Mouse (Mus musculus) lung, postnatal 0 days (tissue): ENCODE results near the gene Cd72. TPM values are rescaled to one million over a fixed set of nuclear protein-coding genes. Genes with fewer than 3 reads are reported as not detected.

Experiments
- ATAC-seq: fragments of 200-750 bp; cut with Nextera tagmentation; 2 replicates; pipeline ENCODE4 v1.8.0; 2017; ENCODE audit warnings: moderate library complexity
- DNase-seq: peaks from one replicate; pipeline ENCODE4 v3.0.0-alpha.2; 2016; ENCODE audit warnings: low spot score
- H3K27ac ChIP-seq: fragments of 300-500 bp; sonication (generic); 2 replicates; pipeline ENCODE4 v1.5.1; 2014; ENCODE audit warnings: antibody characterized with exemption, mild to moderate bottlenecking, low read length, mixed read lengths
- H3K27me3 ChIP-seq: fragments of 300-500 bp; sonication (generic); replicated peaks from 2 replicates; pipeline ENCODE4 v1.6.1; 2014; ENCODE audit warnings: low read length, mixed read lengths; ENCODE audit not compliant: insufficient read depth
- H3K36me3 ChIP-seq: fragments of 300-500 bp; sonication (generic); 2 replicates; pipeline ENCODE4 v1.6.1; 2014; ENCODE audit warnings: low read length, mixed read lengths; ENCODE audit not compliant: insufficient read depth
- H3K4me1 ChIP-seq: fragments of 300-500 bp; sonication (generic); 2 replicates; pipeline ENCODE4 v1.6.1; 2014; ENCODE audit warnings: antibody characterized with exemption, low read depth, low read length, mixed read lengths; ENCODE audit not compliant: insufficient read depth
- H3K4me2 ChIP-seq: fragments of 300-500 bp; sonication (generic); replicated peaks from 2 replicates; pipeline ENCODE4 v1.6.1; 2014; ENCODE audit warnings: low read depth, mild to moderate bottlenecking, low read length, moderate library complexity, mixed read lengths
- H3K4me3 ChIP-seq: fragments of 300-500 bp; sonication (generic); 2 replicates; pipeline ENCODE4 v1.5.1; 2014; ENCODE audit warnings: low read depth, low read length
- H3K9ac ChIP-seq: fragments of 300-500 bp; sonication (generic); replicated peaks from 2 replicates; pipeline ENCODE4 v1.6.1; 2014; ENCODE audit warnings: low read depth, mild to moderate bottlenecking
- H3K9me3 ChIP-seq: fragments of 300-500 bp; sonication (generic); 2 replicates; pipeline ENCODE4 v1.6.1; 2016; ENCODE audit warnings: low read length, mixed read lengths
- CTCF ChIP-seq: IDR thresholded peaks from 2 replicates; pipeline ENCODE4 v1.5.1; 2016; ENCODE audit warnings: antibody characterized with exemption, mild to moderate bottlenecking
- EP300 ChIP-seq: IDR thresholded peaks from 2 replicates; pipeline ENCODE4 v1.6.1; 2016; ENCODE audit warnings: antibody characterized with exemption, mild to moderate bottlenecking, control low read depth
- WGBS: fragments of 180-500 bp; shearing (Covaris S2); extraction: QIAGEN DNeasy Blood & Tissue Kit; methylation state at CpG from one replicate; pipeline ENCODE4 v1.1.7; 2014; 5-methylcytosine and 5-hydroxymethylcytosine counted together
- polyA plus RNA-seq: library from polyadenylated mRNA; unstranded; fragments of >200 nt; fragmentation: Nextera tagmentation; extraction: Ambion mirVana; gene quantifications from 2 replicates; pipeline ENCODE4 v1.2.1, GENCODE M21; 2015

Gene Cd72
- polyA plus RNA-seq, 1 experiment from 2014 or later: 2.7 TPM

DNA sequence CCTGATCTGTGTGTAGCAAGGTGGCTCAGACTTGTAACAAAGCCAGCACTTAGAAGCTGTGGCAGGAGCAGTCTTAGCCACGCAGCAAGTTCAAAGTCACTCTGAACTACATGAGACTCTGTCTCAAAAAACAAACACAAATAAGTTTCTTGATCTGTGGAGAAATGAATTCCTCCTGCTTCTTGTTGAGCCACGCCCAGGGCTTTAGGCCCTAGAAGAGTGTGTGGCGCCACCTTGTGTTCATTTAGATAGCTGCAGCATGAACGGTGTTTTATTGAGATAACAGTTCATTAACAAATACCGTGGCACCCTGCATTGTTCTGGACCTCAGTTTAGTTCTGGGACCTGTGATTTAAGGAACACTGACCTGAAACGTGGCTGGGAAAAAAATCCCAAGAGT, 34.1 kb downstream of the Cd72 start:
- Histone ChIP-seq H3K9me3 (no peaks in the 10 kb centered on the region), H3K27me3 (no peaks in the 10 kb centered on the region), H3K4me2 (no peak overlapping the region), H3K27ac (peak overlapping the region; percentile 83), H3K9ac (no peak overlapping the region), H3K36me3 (peaks cover 55% of the 10 kb centered on the region), H3K4me3 (no peak overlapping the region), H3K4me1 (peaks cover 27% of the 10 kb centered on the region)
- DNase-seq (peak; percentile 96), ATAC-seq (peak; percentile 64)
- under 1% methylated on average over 6 of the region's 6 CpGs for WGBS
- peak; percentile 97 for TF ChIP-seq CTCF
- TF ChIP-seq EP300: peak; percentile 77; the same call in 1 of the 2 replicates

DNA sequence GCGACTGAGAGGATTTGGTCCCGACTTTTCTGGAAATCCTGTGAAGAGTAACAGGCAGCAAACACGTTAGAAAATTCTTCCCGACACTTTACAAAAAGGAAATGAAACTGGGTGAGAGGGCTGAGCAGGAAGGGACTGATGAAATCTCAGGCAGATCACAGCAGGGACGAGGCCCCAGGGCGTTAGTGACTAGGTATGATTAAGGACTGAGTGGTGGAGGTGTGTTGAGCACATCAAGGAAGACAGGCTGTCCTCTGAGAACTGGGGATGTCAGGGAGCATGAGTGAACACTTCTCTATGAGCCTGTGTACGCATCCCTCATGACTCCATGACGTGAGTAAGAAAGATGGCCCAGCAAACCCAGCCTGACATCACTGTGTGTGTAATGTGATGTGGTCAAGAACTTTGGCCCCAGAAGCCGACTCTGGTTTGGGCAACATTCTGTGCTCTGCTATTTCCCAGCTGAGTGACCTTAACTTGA, 34.6 kb downstream of the Cd72 start:
- WGBS: 46% methylated on average over 9 of the region's 9 CpGs
- peaks cover 53% of the 10 kb centered on the region for H3K36me3 ChIP-seq
- DNase-seq (no peak), ATAC-seq (peak; percentile 58)
- H3K4me2 ChIP-seq: no peak overlapping the region
- H3K27ac ChIP-seq: peak overlapping the region; percentile 83
- no peak overlapping the region for H3K4me3 ChIP-seq
- TF ChIP-seq CTCF: no peak
- no peak for TF ChIP-seq EP300
- H3K27me3 ChIP-seq: no peaks in the 10 kb centered on the region
- H3K4me1 ChIP-seq: peaks cover 27% of the 10 kb centered on the region
- no peak overlapping the region for H3K9ac ChIP-seq
- H3K9me3 ChIP-seq: no peaks in the 10 kb centered on the region

DNA sequence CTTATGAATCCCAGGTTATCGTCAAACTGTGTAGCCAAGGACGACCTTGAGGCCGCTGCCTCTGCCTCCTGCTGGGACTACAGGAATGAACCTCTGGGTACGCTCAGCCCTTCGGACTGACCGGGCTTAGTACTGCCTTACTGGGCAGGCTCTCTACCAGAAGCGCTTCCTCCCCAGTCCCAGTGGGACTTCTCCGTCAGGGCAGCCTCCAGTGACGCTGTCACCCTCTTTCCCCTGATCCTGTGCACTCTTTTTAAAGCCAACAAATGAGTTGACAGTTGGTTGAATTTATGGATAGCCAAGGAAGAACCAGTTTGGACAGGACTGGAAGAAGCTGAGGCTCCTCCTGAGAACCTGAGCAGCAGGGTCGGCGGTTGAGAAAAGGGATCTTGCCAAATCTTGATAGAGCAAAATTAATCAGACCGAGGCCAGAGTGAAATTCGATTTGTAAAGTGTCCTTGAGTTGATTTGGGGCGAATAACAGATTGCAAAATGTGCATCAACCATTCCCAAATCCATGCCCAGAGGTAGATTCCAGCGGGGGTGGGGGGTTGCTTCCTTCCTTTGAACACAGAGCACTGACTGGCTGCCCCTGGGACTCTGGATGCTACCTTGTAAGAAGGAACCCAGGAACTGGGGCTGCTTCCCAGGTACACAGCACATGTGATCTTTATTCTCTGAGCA, 35.3 kb downstream of the Cd72 start:
- Histone ChIP-seq H3K4me1 (peaks cover 27% of the 10 kb centered on the region), H3K9me3 (no peaks in the 10 kb centered on the region), H3K4me2 (no peak overlapping the region), H3K27ac (peak overlapping the region; percentile 83), H3K27me3 (no peaks in the 10 kb centered on the region), H3K36me3 (peaks cover 48% of the 10 kb centered on the region), H3K4me3 (no peak overlapping the region), H3K9ac (no peak overlapping the region)
- ATAC-seq: no peak
- 46% methylated on average over 15 of the region's 15 CpGs for WGBS
- no peak for TF ChIP-seq EP300
- TF ChIP-seq CTCF: no peak; the same call in 1 of the 2 replicates
- DNase-seq: peak; percentile 54

DNA sequence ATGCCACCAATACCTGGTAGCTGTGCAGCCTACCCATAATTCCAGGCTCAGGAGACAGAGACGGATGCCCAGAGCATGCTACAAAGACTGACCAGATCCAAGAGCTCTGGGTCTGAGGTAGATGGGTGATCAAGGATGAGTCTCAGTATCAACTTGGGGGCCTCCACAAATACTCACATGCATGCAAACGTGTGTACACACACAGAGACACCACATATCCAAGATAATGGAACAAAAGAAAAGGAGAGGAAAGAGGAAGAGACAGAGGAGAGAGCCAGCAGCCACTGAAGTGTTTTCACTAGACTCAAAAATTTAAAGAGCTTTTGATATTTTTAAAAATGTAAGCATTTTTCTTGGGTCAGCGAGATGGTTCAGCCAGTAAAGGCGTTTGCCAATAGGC, 36.0 kb downstream of the Cd72 start:
- WGBS: 49% methylated on average over 4 of the region's 4 CpGs
- H3K4me2 ChIP-seq: no peak overlapping the region
- H3K36me3 ChIP-seq: peaks cover 41% of the 10 kb centered on the region
- DNase-seq (no peak), ATAC-seq (no peak)
- H3K9ac ChIP-seq: no peak overlapping the region
- H3K9me3 ChIP-seq: no peaks in the 10 kb centered on the region
- peaks cover 27% of the 10 kb centered on the region for H3K4me1 ChIP-seq
- H3K27me3 ChIP-seq: no peaks in the 10 kb centered on the region
- H3K4me3 ChIP-seq: no peak overlapping the region
- peak overlapping the region; percentile 83 for H3K27ac ChIP-seq
- TF ChIP-seq CTCF (no peak), EP300 (no peak)

DNA sequence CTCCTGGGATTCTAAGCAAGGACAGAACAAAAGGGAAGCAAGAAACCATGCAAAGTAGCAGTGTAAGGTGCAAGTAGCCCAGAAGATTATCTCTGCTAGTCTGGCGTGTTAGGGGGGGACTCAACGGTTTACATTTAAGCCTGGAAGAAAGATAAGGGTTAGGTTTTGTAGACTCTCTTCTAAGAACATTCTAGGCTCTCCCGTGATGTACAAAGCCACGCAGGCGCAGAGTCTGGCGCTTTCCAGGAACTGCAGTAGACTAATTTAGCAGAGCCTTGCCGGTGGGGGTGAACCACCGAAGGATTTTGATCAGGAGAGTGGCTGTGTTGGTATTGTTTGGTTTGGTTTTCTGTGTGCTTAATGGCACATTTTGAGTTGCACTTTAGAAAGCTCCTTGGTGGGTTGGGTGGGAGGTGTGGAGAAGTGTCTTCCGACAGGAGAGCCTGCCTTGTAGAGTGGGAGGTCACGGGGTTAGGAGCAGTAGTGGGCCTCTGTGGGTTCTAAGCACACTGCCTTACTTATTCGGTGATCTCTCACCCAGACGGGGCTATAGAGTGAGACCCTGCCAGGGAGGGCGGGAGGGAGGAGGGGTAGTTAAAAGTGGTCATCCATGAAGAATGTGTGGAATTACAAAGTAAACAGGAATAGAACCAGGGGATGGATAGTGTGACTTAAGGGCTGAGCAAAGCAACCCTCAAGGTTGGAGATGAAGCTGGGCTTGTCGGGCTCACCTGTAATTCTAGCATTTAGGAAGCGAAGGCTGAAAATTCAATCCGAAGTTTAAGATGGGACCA, 37.0 kb downstream of the Cd72 start:
- H3K4me3 ChIP-seq: no peak overlapping the region
- H3K36me3 ChIP-seq: peaks cover 32% of the 10 kb centered on the region
- DNase-seq (no peak), ATAC-seq (peak; percentile 25; the same call in 1 of the 2 replicates)
- no peak overlapping the region for H3K9ac ChIP-seq
- H3K4me2 ChIP-seq: no peak overlapping the region
- no peaks in the 10 kb centered on the region for H3K27me3 ChIP-seq
- peak overlapping the region; percentile 83 for H3K27ac ChIP-seq
- peaks cover 27% of the 10 kb centered on the region for H3K4me1 ChIP-seq
- WGBS: 48% methylated on average over 16 of the region's 16 CpGs
- TF ChIP-seq CTCF (no peak), EP300 (no peak; the same call in 1 of the 2 replicates)
- no peaks in the 10 kb centered on the region for H3K9me3 ChIP-seq

DNA sequence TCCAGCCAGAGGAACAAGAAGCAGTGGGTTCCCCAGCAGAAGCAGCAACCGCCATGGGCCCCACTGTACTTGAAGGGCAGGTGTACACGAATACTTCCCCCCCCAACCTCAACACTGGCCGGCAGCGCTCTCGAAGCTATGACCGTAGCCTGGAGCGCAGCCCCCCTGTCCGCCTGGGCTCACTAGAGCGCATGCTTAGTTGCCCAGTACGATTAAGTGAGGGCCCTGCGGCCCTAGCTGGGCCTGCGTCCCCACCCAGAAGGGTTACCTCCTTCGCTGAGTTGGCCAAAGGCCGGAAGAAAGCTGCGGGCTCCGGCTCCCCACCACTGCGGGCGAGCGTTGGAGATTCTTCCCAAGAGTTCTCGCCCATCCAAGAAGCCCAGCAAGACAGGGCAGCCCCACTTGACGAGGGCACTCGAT, 38.3 kb downstream of the Cd72 start:
- no peak for TF ChIP-seq EP300
- TF ChIP-seq CTCF: no peak
- peak overlapping the region; percentile 9; the same call in 1 of the 2 replicates for H3K27ac ChIP-seq
- H3K9me3 ChIP-seq: no peaks in the 10 kb centered on the region
- ATAC-seq (no peak), DNase-seq (no peak)
- H3K9ac ChIP-seq: no peak overlapping the region
- no peak overlapping the region for H3K4me3 ChIP-seq
- H3K36me3 ChIP-seq: peaks cover 24% of the 10 kb centered on the region
- no peaks in the 10 kb centered on the region for H3K27me3 ChIP-seq
- no peak overlapping the region for H3K4me2 ChIP-seq
- WGBS: 94% methylated on average over 22 of the region's 22 CpGs
- peaks cover 27% of the 10 kb centered on the region for H3K4me1 ChIP-seq
